8 mouse cellular contexts compared by ENCODE assay signal in genomic region chr17:35166352-35167035, GRCm38 (mm10). TPM values are rescaled to one million over a fixed set of nuclear protein-coding genes. Genes with fewer than 3 reads are reported as not detected.
DNase-seq lines count a peak whose midpoint lies in the region; ATAC-seq and TF ChIP-seq lines count a peak whose summit lies in the region.

No protein-coding gene starts in this region.

- no peaks in the 10 kb centered on the region for H3K9me3 ChIP-seq in heart, embryonic 15.5 days (replicated peaks)
- H3K9me3 ChIP-seq in lung, embryonic 14.5 days (ENCODE audit: low read depth, low read length), result no peaks in the 10 kb centered on the region

- H3K36me3 ChIP-seq in heart, embryonic 15.5 days, result peaks cover 2% of the 10 kb centered on the region
- peaks cover 15% of the 10 kb centered on the region for H3K36me3 ChIP-seq in lung, embryonic 14.5 days (ENCODE audit: insufficient read depth)

- 0 out of 2 replicates have a peak overlapping the region, but pooled peaks have one; percentile 47 for H3K9ac ChIP-seq in heart, embryonic 15.5 days
- H3K9ac ChIP-seq in lung, embryonic 14.5 days, result no peak overlapping the region

- WGBS in heart, embryonic 15.5 days, result 72% methylated on average over 8 of the region's 8 CpGs
- 69% methylated on average over 8 of the region's 8 CpGs for whole genome bisulfite sequencing in lung, embryonic 14.5 days

- H3K27ac ChIP-seq in heart, embryonic 15.5 days, result peak overlapping the region; percentile 97
- H3K27ac ChIP-seq in lung, embryonic 14.5 days (ENCODE audit: low read depth), result peak overlapping the region; percentile 99

- peak overlapping the region; percentile 92; the same call in 1 of the 2 replicates for H3K4me3 ChIP-seq in heart, embryonic 15.5 days
- peak overlapping the region; percentile 100; the same call in 1 of the 2 replicates for H3K4me3 ChIP-seq in lung, embryonic 14.5 days (ENCODE audit: low read depth, low read length)

- H3K27me3 ChIP-seq in heart, embryonic 15.5 days, result no peaks in the 10 kb centered on the region
- H3K27me3 ChIP-seq in lung, embryonic 14.5 days (ENCODE audit: insufficient read depth, low read length), result no peaks in the 10 kb centered on the region

- no peak for ATAC-seq in heart, embryonic 15.5 days (replicated peaks; ENCODE audit: insufficient number of reproducible peaks, insufficient read depth, low FRiP score, low read depth)
- no peak for ATAC-seq in lung, embryonic 14.5 days (ENCODE audit: insufficient read depth)

- H3K4me2 ChIP-seq in heart, embryonic 15.5 days, result 0 out of 2 replicates have a peak overlapping the region, but pooled peaks have one; percentile 61
- H3K4me2 ChIP-seq in lung, embryonic 14.5 days, result peak overlapping the region; percentile 76

- peaks cover 30% of the 10 kb centered on the region for H3K4me1 ChIP-seq in heart, embryonic 15.5 days (replicated peaks)
- H3K4me1 ChIP-seq in lung, embryonic 14.5 days (ENCODE audit: insufficient read depth), result peaks cover 13% of the 10 kb centered on the region; the same call in 1 of the 2 replicates

- DNase-seq in urinary bladder, postnatal 25 days (ENCODE audit: low spot score), result peak; percentile 47
- DNase-seq in urinary bladder, postnatal 10 days (ENCODE audit: low spot score), result no peak
- peak; percentile 61 to 80 for DNase-seq in cerebellum, postnatal 36 days
- peak; percentile 80 to 90 for DNase-seq in kidney, postnatal 25 days
- DNase-seq in lung, embryonic 14.5 days, result peak; percentile 86
- peak; percentile 73 for DNase-seq in retina, postnatal 7 days (ENCODE audit: low read depth, low spot score)
- DNase-seq in testis, postnatal 14 days (ENCODE audit: low spot score), result no peak

- TF ChIP-seq CTCF in lung, embryonic 14.5 days (IDR thresholded peaks at IDR 0.05; ENCODE audit: low read depth), result peak; percentile 74

RNA-seq across cellular contexts. Expression of gene Prrc2a, which starts 1.8 kb away (rescaled TPM):
- polyA plus RNA-seq in heart, embryonic 15.5 days (2015; fragmentation: Nextera tagmentation; extraction: Ambion mirVana), result 95.1 and 142 TPM in 2 replicates
- polyA plus RNA-seq in lung, embryonic 14.5 days (2014; fragmentation: Nextera tagmentation; extraction: Ambion mirVana), result 210 and 238 TPM in 2 replicates

RNA-seq across cellular contexts. Expression of gene Aif1, which starts 9.4 kb away (rescaled TPM):
- polyA plus RNA-seq in heart, embryonic 15.5 days (2015; fragmentation: Nextera tagmentation; extraction: Ambion mirVana), result 7.5 and 9.6 TPM in 2 replicates
- polyA plus RNA-seq in lung, embryonic 14.5 days (2014; fragmentation: Nextera tagmentation; extraction: Ambion mirVana), result 6.0 and 11.9 TPM in 2 replicates

RNA-seq across cellular contexts. Expression of gene Lst1, which starts 21.7 kb away (rescaled TPM):
- 8.1 and 12.2 TPM in 2 replicates for polyA plus RNA-seq in heart, embryonic 15.5 days (2015; fragmentation: Nextera tagmentation; extraction: Ambion mirVana)
- 11.6 and 14.1 TPM in 2 replicates for polyA plus RNA-seq in lung, embryonic 14.5 days (2014; fragmentation: Nextera tagmentation; extraction: Ambion mirVana)

RNA-seq across cellular contexts. Expression of gene Ltb, which starts 27.7 kb away (rescaled TPM):
- 1.5 and 4.8 TPM in 2 replicates for polyA plus RNA-seq in heart, embryonic 15.5 days (2015; fragmentation: Nextera tagmentation; extraction: Ambion mirVana)
- polyA plus RNA-seq in lung, embryonic 14.5 days (2014; fragmentation: Nextera tagmentation; extraction: Ambion mirVana), result 0.43 TPM in 1 of 2 replicates, not detected in the other

RNA-seq across cellular contexts. Expression of gene Bag6, which starts 31.5 kb away (rescaled TPM):
- 40.8 and 44.0 TPM in 2 replicates for polyA plus RNA-seq in heart, embryonic 15.5 days (2015; fragmentation: Nextera tagmentation; extraction: Ambion mirVana)
- polyA plus RNA-seq in lung, embryonic 14.5 days (2014; fragmentation: Nextera tagmentation; extraction: Ambion mirVana), result 65.9 and 69.1 TPM in 2 replicates

Comparison
In these comparisons a context has a peak if more than half of its experiments do, and no peak if none do; other contexts are left out.
1. DNase-seq: peak in urinary bladder, postnatal 25 days (single experiment), cerebellum, postnatal 36 days (2 of 2), kidney, postnatal 25 days (2 of 2), lung, embryonic 14.5 days (single experiment) and retina, postnatal 7 days (single experiment); none in urinary bladder, postnatal 10 days (single experiment) and testis, postnatal 14 days (single experiment).